Mouse (Mus musculus): ENCODE measurements around the gene Polm.

Polm gene

GRCm38 (mm10) chr11:5837251-5838246, at the start of gene Polm:
TSS of gene Polm (minus strand) at chr11:5838016.
- peak; percentile 56 to 72 for DNase-seq (ENCODE audit: low spot score in 2 of 2)

DNA sequence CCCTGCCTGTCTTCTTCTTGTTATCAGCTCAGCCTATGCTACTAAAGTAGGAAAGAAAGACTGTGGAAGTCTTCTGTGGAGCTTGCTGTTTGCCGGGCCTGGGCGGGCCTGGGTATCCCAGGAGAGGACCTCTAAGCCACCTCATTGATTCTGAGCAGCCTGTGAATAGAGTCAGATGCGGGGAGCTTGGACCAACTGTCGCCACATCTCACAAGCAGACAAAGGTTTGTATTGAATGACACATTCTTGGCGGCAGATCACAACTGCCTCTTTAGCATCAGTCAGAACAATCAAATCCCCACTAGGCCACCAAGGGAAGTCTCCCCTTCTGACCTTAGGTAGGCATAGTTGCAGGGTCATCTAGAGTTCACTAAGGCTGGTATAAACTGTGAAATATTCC, 49.4 kb upstream of the Polm start:
- no peak for DNase-seq (ENCODE audit: low spot score in 2 of 2)

- DNase-seq (ENCODE audit: low spot score in 2 of 2): peak in 1 of 2 experiments; percentile 52
Observed at GRCm38 (mm10) chr11:5886187-5886586, 48.4 kb upstream of the Polm start.

GRCm38 (mm10) chr11:5882518-5882917, 44.7 kb upstream of the Polm start:
- no peak for DNase-seq (ENCODE audit: low spot score in 2 of 2)

- no peak for DNase-seq (ENCODE audit: low spot score in 2 of 2)
Observed at GRCm38 (mm10) chr11:5879905-5880304, 42.1 kb upstream of the Polm start.

GRCm38 (mm10) chr11:5878661-5879060, 40.8 kb upstream of the Polm start:
- no peak for DNase-seq (ENCODE audit: low spot score in 2 of 2)

GRCm38 (mm10) chr11:5877921-5878526, 40.2 kb upstream of the Polm start, which contains the start of gene Pold2:
TSS of gene Pold2 (minus strand) at chr11:5878292.
- DNase-seq (ENCODE audit: low spot score in 2 of 2): peak; percentile 88 to 95

DNA sequence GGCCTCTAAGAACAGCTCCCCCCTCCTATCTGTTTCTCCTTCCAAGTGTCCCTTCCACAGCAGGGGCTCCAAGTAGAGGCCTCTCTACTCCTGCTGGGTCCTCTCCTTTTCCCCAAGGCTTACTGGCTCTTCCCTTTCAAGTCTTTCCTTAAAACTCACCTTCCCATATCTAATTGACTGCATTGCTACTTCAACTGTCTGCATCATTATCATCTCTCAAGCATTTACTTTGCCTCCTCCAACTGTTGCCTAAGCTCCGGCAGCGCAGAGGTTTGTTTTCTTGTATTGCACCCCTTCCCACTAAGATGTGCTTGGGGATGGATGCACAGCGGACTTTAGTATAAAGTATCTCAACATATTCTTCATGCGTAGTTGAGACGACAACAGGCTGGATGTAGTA, 39.6 kb upstream of the Polm start:
- DNase-seq (ENCODE audit: low spot score in 2 of 2): no peak

- no peak for DNase-seq (ENCODE audit: low spot score in 2 of 2)
Observed at GRCm38 (mm10) chr11:5873192-5873591, 35.4 kb upstream of the Polm start.

DNA sequence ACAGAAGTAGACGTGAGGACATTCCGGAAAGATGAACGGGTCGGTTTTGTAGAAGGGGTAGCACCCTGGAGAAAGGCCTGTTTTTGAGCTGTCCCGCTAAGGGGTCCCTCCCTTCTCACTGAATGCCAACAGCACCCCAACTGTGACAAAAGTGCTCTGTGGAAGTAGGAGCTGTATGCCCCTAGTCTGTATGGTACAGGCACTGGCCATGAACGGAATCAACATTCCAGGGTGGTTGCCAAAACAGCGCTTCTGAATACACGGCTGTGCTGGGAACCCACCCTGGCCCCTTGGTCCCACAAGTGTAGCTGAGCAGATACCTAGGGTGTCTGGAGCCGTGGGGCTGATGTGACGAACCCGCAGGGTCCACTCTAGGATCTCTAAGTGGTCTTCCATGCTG, 34.9 kb upstream of the Polm start:
- DNase-seq (ENCODE audit: low spot score in 2 of 2): no peak

GRCm38 (mm10) chr11:5870069-5870468, 32.3 kb upstream of the Polm start:
- no peak for DNase-seq (ENCODE audit: low spot score in 2 of 2)

DNA sequence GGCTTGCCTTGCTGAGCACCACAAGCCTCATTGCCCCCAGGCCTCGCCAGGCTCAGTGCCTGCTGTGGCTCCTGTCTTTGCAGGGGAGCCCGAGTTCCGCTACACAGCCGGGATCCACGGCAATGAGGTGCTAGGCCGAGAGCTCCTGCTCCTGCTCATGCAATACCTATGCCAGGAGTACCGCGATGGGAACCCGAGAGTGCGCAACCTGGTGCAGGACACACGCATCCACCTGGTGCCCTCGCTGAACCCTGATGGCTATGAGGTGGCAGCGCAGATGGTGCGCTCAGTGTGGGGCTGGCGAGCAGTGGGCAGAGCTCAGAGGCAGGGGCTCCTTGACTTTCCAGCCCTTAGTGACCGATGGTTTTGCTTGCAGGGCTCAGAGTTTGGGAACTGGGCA, 31.5 kb upstream of the Polm start:
- no peak for DNase-seq (ENCODE audit: low spot score in 2 of 2)

DNA sequence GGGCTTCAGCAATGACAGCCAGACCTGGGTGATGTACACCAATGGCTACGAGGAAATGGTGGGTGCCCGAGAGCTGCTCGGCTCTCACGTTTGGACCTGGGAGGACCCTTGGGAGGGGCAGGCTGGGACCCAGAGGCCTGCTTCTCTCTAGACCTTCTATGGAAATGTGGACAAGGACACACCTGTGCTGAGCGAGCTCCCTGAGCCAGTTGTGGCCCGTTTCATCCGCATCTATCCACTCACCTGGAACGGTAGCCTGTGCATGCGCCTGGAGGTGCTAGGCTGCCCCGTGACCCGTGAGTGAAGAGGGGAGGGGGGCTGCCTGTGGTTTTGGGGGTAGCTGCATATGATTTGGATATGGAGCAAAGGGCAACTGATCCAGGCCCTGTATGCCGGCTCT, 30.5 kb upstream of the Polm start:
- no peak for DNase-seq (ENCODE audit: low spot score in 2 of 2)

- DNase-seq (ENCODE audit: low spot score in 2 of 2): no peak
Observed at GRCm38 (mm10) chr11:5867196-5867595, 29.4 kb upstream of the Polm start.

GRCm38 (mm10) chr11:5862394-5863105, 24.7 kb upstream of the Polm start:
- no peak for DNase-seq (ENCODE audit: low spot score in 2 of 2)

GRCm38 (mm10) chr11:5861678-5862393, 24.0 kb upstream of the Polm start, which contains the start of gene Aebp1:
TSS of gene Aebp1 (plus strand) at chr11:5861947.
- DNase-seq (ENCODE audit: low spot score in 2 of 2): no peak

GRCm38 (mm10) chr11:5860639-5861038, 22.8 kb upstream of the Polm start:
- DNase-seq (ENCODE audit: low spot score in 2 of 2): no peak

DNA sequence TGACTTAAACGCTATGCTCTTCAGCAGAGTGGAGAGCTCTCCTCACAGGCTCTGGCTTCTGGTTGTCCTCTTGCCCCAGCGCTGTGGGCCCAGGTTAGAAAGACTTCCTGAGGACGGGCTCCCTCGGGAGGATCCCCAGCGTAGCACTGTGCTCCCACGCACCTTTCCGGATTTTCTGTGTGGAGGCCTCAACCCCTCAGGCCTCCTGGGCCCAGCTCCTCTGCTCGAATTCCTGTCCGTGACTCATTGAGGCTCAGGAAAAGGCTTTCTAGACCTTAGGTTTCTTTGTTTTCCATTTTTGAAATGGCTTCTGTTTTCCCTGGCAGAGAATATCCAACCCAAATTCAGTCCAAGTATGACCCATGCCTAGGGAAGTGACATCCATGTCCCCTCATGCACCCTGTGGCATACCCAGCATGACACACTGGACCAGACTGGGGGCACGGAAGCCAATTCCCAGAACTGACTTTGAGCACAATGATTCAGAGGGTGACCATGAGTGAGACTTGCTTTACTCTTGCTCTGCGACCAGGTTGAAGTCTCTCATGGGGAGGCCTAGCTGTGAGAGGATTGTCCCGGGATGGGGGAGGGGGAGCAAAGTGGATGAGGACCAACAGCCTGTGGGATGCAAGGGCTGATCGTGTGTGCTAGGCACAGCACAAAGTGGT, 22.2 kb upstream of the Polm start:
- DNase-seq (ENCODE audit: low spot score in 2 of 2): no peak

DNA sequence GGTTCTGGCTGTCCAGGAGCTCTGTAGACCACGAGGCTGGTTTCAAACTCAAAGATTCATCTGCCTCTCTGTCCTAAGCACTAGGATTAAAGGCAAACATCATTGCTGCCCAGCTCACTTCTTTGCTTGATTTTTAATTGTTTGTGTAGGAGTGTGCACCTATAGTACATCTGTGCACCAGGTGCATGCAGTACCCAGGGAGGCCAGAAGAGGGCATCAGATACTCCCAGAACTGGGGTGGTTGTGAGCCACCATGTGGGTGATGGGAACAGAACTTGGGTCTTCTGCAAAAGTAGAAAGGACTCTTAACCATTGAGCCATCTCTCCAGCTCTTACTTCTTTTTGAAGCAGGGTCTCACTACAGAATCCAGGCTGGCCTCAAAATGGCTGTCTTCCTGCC, 20.9 kb upstream of the Polm start:
- no peak for DNase-seq (ENCODE audit: low spot score in 2 of 2)

DNA sequence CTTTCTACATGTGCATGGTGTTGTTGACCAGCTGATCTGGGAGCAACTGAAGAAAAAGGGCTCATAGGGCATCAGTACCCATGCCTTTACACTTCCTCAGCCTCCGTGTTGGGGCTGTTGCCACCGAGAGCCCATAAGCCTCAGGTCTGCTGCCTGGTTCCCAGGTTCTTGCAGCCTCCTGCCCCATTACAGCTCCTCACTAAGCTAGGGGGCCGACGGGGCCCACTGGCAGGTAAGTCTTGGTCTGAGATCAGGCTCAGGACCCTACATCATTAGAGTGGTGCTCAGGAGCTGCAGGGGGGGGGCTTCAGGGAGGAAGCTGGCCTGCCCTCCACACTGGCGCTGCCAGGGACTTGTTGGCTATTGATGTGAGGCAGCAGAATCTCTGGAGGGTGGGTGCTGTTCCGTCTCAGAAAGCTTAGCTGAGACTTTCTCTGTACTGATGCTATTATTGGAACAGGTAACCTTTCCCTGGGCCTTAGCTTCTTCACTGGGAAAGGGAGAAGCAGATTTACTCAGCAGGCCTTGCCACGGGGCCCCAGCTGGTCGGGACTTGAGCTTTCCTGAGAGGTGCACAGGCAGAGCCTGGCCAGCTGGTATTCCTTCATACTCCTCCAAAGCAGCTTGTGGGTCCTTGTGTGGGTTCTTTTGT, 18.8 kb upstream of the Polm start:
- DNase-seq (ENCODE audit: low spot score in 2 of 2): no peak

- DNase-seq (ENCODE audit: low spot score in 2 of 2): no peak
Observed at GRCm38 (mm10) chr11:5855902-5856301, 18.1 kb upstream of the Polm start.

Measured in frontal cortex, postnatal 25 days (tissue).